Mouse (Mus musculus) bone marrow, adult 2 months (tissue): ENCODE results near the gene Cd8b1. TPM values are rescaled to one million over a fixed set of nuclear protein-coding genes. Genes with fewer than 3 reads are reported as not detected.

ENCODE experiments used
- H3K27ac ChIP-seq: fragments of 200-500 bp; 2 replicates; pipeline ENCODE4 v1.5.1; 2012; ENCODE audit warnings: low read depth, mild to moderate bottlenecking, control low read depth, inconsistent platforms, low read length; ENCODE audit not compliant: control insufficient read depth, poor library complexity, insufficient read depth
- H3K4me1 ChIP-seq: fragments of 200-500 bp; 2 replicates; pipeline ENCODE4 v1.6.1; 2011; ENCODE audit warnings: low read length; ENCODE audit not compliant: control insufficient read depth, insufficient read depth
- H3K4me3 ChIP-seq: fragments of 200-500 bp; replicated peaks from 2 replicates; pipeline ENCODE3; 2011; ENCODE audit warnings: mild to moderate bottlenecking, low read depth, low read length, control low read depth; ENCODE audit not compliant: control insufficient read depth
- CTCF ChIP-seq: fragments of 200-500 bp; IDR thresholded peaks from 2 replicates; pipeline ENCODE4 v1.5.1; 2011; ENCODE audit warnings: low read length, control low read depth; ENCODE audit not compliant: control insufficient read depth, insufficient read depth
- POLR2A ChIP-seq: fragments of 200-500 bp; IDR thresholded peaks from 2 replicates; pipeline ENCODE4 v1.6.1; 2011; ENCODE audit warnings: low read depth, mild to moderate bottlenecking, control low read depth, low read length, borderline replicate concordance; ENCODE audit not compliant: control insufficient read depth
- WGBS: fragments of 180-500 bp; shearing (Covaris S2); methylation state at CpG from one replicate; pipeline ENCODE4 v1.1.7; 2018; 5-methylcytosine and 5-hydroxymethylcytosine counted together
- polyA plus RNA-seq: library from polyadenylated mRNA; stranded (reverse); fragments of >200 nt; gene quantifications from 2 replicates; pipeline ENCODE4 v1.2.4, GENCODE M21; 2011; ENCODE audit warnings: low replicate concordance; ENCODE audit not compliant: missing spikeins, insufficient read depth, insufficient read length

The Cd8b1 gene
- polyA plus RNA-seq, 1 experiment = 6.1 TPM

DNA sequence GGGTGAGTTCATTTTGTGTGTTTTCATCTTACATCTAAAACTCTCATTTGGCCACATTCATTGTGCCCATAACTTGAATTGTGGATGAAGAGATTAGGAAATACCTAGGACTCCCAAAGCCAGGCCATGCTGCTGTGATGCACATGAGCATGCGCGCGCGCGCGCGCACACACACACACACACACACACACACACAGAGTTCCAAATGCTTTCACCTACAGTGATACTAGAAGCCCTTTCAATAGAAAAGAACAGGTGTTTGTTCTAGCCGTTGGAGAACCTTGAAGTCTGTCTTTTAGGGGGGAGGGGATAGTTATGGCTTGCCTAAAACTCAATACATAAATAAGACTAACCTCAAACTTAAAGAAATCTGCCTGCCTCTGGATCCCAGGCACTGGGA lies 15.1 kb downstream of the Cd8b1 start:
- Histone ChIP-seq H3K27ac (no peak overlapping the region), H3K4me3 (no peak overlapping the region), H3K4me1 (no peaks in the 10 kb centered on the region)
- WGBS = 90% methylated on average over 8 of the region's 8 CpGs
- TF ChIP-seq POLR2A = no peak
- no peak for TF ChIP-seq CTCF

DNA sequence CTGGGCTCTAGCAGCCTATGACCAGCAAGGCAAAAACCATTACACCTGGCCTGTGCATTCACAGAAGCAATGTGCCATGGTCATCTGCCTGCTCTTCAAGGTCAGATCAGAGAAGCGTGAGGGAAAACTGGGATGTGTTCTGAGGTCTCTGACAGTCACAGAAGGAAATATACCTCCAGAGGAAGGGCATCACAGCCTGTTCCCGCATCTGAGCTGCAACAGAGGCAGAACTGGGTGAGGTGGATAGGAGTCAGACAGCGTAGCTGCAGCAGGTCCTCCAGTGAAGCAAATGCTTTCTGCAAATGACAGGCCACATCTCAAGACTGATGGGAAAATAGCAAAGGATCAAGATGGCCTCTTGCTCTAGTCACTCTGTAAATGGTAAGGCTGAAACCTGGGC lies 16.4 kb downstream of the Cd8b1 start:
- whole genome bisulfite sequencing = 78% methylated on average over 3 of the region's 3 CpGs
- no peak overlapping the region for H3K4me3 ChIP-seq
- H3K4me1 ChIP-seq = no peaks in the 10 kb centered on the region
- H3K27ac ChIP-seq = 0 out of 2 replicates have a peak overlapping the region, but pooled peaks have one; percentile 37
- TF ChIP-seq CTCF = no peak
- no peak for TF ChIP-seq POLR2A

DNA sequence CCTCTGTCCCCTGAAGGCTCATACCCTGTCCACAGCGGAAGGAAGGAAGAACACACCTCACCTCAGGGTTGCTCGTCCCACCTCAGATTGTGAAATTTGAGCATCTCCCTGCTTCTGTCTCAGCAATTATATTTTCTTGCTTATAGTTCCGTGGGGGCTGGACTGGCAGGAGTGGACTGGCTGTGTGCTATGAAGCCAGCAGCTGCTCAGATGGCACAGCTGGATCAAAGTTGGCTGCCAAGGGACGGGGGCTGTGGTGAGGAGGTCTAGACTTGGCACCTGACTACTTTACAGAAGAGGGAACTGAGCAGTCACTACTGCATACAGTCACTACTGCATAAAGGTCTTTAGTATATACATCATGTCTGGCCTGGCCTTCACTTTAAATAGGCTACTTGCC lies 16.8 kb downstream of the Cd8b1 start:
- no peak overlapping the region for H3K4me3 ChIP-seq
- H3K4me1 ChIP-seq = no peaks in the 10 kb centered on the region
- H3K27ac ChIP-seq = 0 out of 2 replicates have a peak overlapping the region, but pooled peaks have one; percentile 37
- WGBS = 65% methylated on average over 4 of the region's 4 CpGs
- TF ChIP-seq CTCF (no peak), POLR2A (no peak)

DNA sequence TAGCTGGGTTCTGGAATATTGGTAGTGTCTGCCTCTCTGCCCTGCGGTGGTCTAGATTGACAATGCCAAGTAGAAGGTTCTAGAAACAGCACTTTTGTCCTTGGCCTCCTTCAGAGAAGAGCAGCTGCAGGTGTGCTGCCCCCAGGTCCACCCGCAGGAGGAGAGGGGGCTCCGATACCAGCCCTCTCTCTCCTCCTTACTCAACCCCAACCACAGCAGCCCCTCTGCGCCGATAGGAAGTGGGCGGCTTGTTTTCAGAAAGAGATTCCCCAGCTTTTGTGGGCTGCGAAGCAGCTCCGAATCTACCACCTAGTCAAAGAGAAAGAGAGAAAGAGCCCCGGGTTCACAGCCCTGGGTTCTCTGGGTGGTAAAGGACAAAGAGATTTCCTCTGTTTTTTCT lies 18.6 kb downstream of the Cd8b1 start:
- Histone ChIP-seq H3K4me3 (no peak overlapping the region), H3K4me1 (no peaks in the 10 kb centered on the region), H3K27ac (no peak overlapping the region)
- 79% methylated on average over 9 of the region's 9 CpGs for WGBS
- no peak for TF ChIP-seq CTCF
- TF ChIP-seq POLR2A = no peak

DNA sequence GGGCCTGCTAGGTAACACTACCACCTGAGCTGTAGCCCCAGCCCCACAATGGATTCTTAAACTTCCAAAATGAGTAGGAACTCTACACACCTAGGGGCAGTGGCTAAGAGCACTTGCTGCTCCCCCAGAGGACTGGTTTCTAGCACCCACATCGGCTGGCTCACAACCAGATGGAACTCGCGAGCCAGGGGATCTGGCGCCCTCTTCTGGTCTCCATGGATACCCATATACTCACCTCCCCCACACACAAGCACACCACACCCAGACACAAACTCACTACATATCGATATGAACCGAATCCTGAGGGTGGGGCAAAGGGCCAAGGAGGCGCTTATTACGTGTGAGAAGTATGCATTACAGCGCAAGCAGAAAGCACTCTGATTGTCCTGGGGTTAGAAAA lies 25.4 kb downstream of the Cd8b1 start:
- H3K4me3 ChIP-seq = no peak overlapping the region
- TF ChIP-seq CTCF = peak; percentile 12; the same call in 1 of the 2 replicates
- no peak for TF ChIP-seq POLR2A
- 92% methylated on average over 9 of the region's 9 CpGs for WGBS
- no peak overlapping the region for H3K27ac ChIP-seq
- H3K4me1 ChIP-seq = no peaks in the 10 kb centered on the region

DNA sequence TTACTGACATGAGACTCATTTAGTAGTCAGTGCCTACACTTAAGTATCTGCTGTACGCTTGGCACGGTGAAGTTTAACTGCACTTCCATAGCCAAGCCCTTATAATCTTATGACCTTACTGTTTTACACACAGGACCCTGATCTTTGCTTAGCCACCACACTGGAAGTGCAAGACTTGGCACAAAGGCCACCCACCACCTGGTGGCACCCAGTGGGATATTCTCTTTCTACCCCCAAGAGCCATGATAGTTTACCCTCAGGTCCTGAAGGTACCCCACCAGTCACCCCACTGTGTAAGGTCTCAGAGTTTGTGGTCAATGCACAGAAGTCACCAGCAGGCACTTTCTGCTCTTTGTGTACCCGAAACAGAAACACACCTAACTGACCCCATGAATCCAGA lies 28.6 kb downstream of the Cd8b1 start:
- no peak for TF ChIP-seq CTCF
- no peak for TF ChIP-seq POLR2A
- Histone ChIP-seq H3K27ac (no peak overlapping the region), H3K4me3 (no peak overlapping the region), H3K4me1 (no peaks in the 10 kb centered on the region)
- WGBS = 87% methylated on average over 3 of the region's 3 CpGs

DNA sequence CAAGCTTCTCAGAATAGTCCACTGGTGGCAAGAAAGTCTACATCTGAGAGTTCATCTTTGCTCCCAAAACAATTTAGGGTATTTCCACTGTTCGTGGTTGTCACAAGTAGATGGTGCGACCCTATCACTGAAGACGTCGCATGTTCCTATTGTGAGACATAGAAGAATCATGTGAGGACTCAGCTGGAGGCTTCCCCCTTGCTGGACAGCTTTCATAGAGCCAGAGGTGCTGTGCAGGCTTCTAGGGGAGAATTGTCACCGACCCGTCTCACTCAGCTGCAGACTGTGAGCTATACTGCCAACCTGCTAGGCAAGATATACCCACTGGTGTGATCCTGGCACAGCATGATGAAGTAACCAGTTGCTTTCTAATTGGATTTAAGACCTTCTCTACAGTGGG lies 29.6 kb downstream of the Cd8b1 start:
- H3K4me1 ChIP-seq = no peaks in the 10 kb centered on the region
- no peak for TF ChIP-seq CTCF
- TF ChIP-seq POLR2A = no peak
- no peak overlapping the region for H3K27ac ChIP-seq
- 81% methylated on average over 6 of the region's 6 CpGs for WGBS
- no peak overlapping the region for H3K4me3 ChIP-seq

DNA sequence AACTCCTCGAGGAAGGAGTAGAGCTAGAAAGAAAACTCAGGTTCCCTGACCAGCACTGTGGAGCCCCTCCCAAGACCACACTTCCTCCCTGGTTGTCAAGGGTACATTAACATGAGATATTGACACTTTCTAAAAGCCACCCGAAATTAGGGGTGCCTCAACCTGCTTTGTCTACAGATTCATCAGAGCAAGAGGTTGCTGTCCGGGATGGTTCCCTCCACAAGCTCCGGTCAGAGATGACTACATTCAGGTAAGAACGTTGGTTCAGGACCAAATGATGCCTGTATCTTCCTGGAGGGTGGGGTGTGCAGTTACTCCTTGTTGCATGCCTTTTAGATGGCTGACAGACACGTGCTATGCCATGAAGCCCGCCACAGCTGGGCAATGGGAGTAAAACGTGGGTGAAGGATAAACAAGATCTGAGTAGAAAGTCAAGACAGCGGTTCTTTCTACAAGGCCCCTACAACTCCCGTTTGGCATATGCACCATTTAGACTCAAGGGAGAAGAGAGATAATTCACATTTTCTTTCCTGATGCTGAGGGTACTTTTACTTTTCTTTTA lies 30.4 kb downstream of the Cd8b1 start:
- no peak overlapping the region for H3K27ac ChIP-seq
- H3K4me1 ChIP-seq = no peaks in the 10 kb centered on the region
- TF ChIP-seq POLR2A (no peak), CTCF (no peak)
- no peak overlapping the region for H3K4me3 ChIP-seq
- WGBS = 67% methylated on average over 10 of the region's 10 CpGs

DNA sequence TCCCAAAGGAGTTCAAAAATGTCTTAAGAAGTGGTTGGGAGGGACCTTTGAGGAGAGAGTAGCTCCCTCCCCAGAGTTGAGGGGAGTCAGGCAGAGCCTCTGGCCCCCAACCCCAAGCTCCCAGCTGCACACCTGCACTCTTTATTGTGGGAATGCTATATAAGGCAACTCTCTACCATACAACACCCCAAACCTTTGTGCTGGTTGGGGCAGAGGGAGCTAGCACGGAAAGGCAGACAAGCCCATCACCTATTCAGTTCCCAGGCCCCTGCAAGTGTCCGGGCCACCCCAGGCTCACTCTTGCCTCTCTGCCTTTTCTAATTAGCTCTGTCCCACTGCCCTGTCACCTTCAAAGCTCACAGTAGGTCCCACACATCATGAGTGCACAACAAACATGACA lies 31.1 kb downstream of the Cd8b1 start:
- no peak overlapping the region for H3K4me3 ChIP-seq
- no peak overlapping the region for H3K27ac ChIP-seq
- no peaks in the 10 kb centered on the region for H3K4me1 ChIP-seq
- TF ChIP-seq CTCF = no peak
- no peak for TF ChIP-seq POLR2A
- WGBS = 80% methylated on average over 2 of the region's 2 CpGs
